ENCODE assay signal across 21 mouse cellular contexts in genomic region chr6:146491680-146492079, GRCm38 (mm10).
"Had no signal": no experiment of that assay in that cellular context is flagged by ENCODE, and none has a peak within 500 bp of the region (broad histone marks: within the 10 kb centered on the region; RNA-seq: fewer than 3 reads in every experiment).

No protein-coding gene starts in this region.

- H3K36me3 ChIP-seq: hindbrain, embryonic 12.5 days; hindbrain, embryonic 15.5 days; limb, embryonic 12.5 days; limb, embryonic 15.5 days; liver, embryonic 15.5 days; midbrain, embryonic 12.5 days; midbrain, embryonic 15.5 days; neural tube, embryonic 13.5 days; stomach, embryonic 15.5 days had no signal

- H3K27ac ChIP-seq: hindbrain, embryonic 12.5 days; hindbrain, embryonic 15.5 days; left cerebral cortex, adult 2 months; limb, embryonic 12.5 days; limb, embryonic 15.5 days; liver, embryonic 15.5 days; midbrain, embryonic 12.5 days; midbrain, embryonic 15.5 days; neural tube, embryonic 13.5 days; stomach, embryonic 15.5 days had no signal

- H3K4me2 ChIP-seq: hindbrain, embryonic 12.5 days; hindbrain, embryonic 15.5 days; limb, embryonic 12.5 days; limb, embryonic 15.5 days; liver, embryonic 15.5 days; lung, embryonic 14.5 days; midbrain, embryonic 12.5 days; midbrain, embryonic 15.5 days; neural tube, embryonic 13.5 days; stomach, embryonic 15.5 days had no signal

- H3K27me3 ChIP-seq: hindbrain, embryonic 12.5 days; hindbrain, embryonic 15.5 days; limb, embryonic 12.5 days; limb, embryonic 15.5 days; midbrain, embryonic 12.5 days; midbrain, embryonic 15.5 days; neural tube, embryonic 13.5 days; stomach, embryonic 15.5 days had no signal

- DNase-seq: layer of hippocampus, postnatal 36 days; left cerebral cortex, postnatal 4 days; lung, embryonic 14.5 days; lung, postnatal 4 days; retina, postnatal 1 day; right cerebral cortex, postnatal 25 days; spleen, adult 18-20 months; thymus, postnatal 25 days had no signal

- H3K4me3 ChIP-seq: hindbrain, embryonic 12.5 days; hindbrain, embryonic 15.5 days; left cerebral cortex, adult 2 months; limb, embryonic 12.5 days; limb, embryonic 15.5 days; liver, embryonic 15.5 days; midbrain, embryonic 12.5 days; midbrain, embryonic 15.5 days; myocyte; neural tube, embryonic 13.5 days; stomach, embryonic 15.5 days had no signal

- ATAC-seq: intestine, postnatal 0 days; lung, postnatal 0 days; midbrain, embryonic 15.5 days had no signal

- H3K9me3 ChIP-seq: hindbrain, embryonic 12.5 days; hindbrain, embryonic 15.5 days; limb, embryonic 12.5 days; limb, embryonic 15.5 days; liver, embryonic 15.5 days; midbrain, embryonic 12.5 days; midbrain, embryonic 15.5 days; neural tube, embryonic 13.5 days; stomach, embryonic 15.5 days had no signal

- H3K9ac ChIP-seq: hindbrain, embryonic 12.5 days; hindbrain, embryonic 15.5 days; limb, embryonic 12.5 days; limb, embryonic 15.5 days; liver, embryonic 15.5 days; lung, embryonic 14.5 days; midbrain, embryonic 12.5 days; midbrain, embryonic 15.5 days; neural tube, embryonic 13.5 days; stomach, embryonic 15.5 days had no signal

- H3K4me1 ChIP-seq: hindbrain, embryonic 12.5 days; hindbrain, embryonic 15.5 days; limb, embryonic 12.5 days; limb, embryonic 15.5 days; midbrain, embryonic 12.5 days; midbrain, embryonic 15.5 days; neural tube, embryonic 13.5 days had no signal
